Mouse (Mus musculus): ENCODE data around the gene Rbm48. TPM values are rescaled to one million over a fixed set of nuclear protein-coding genes. Genes with fewer than 3 reads are reported as not detected.
"Not testable (repeated sequence)": the region's sequence is repeated elsewhere in the genome, so short reads cannot be mapped to it uniquely, and the experiment has no call there.

Rbm48 gene
- total RNA-seq (2021), result 10 to 100 TPM; 11.9 to 14.6 TPM
- long read RNA-seq, experiment 1, transcript Rbm48-201 (5 exons, 2,368 nt), result major isoform, 14 of 14 reads
- long read RNA-seq, experiment 1, partial matches to known transcripts, result 0 of 14 reads
- long read RNA-seq, experiment 1, other reads (novel, unspliced or antisense), result 0 of 14 reads
- long read RNA-seq, experiment 2, transcript Rbm48-201 (5 exons, 2,368 nt), result major isoform, 16 of 16 reads
- long read RNA-seq, experiment 2, partial matches to known transcripts, result 0 of 16 reads
- long read RNA-seq, experiment 2, other reads (novel, unspliced or antisense), result 0 of 16 reads

GRCm38 (mm10) chr5:3596399-3596766 lies at the start of gene Rbm48:
Gene Rbm48, minus strand, starts transcription at chr5:3596585.
- DNase-seq (ENCODE audit: low spot score in 2 of 2), result peak; percentile 79 to 83

- no peak for DNase-seq (ENCODE audit: low spot score in 2 of 2)
Measured at GRCm38 (mm10) chr5:3645326-3645725, 48.9 kb upstream of the Rbm48 start.

GRCm38 (mm10) chr5:3644621-3645020 lies 48.2 kb upstream of the Rbm48 start:
- DNase-seq (ENCODE audit: low spot score in 2 of 2), result no peak

- no peak for DNase-seq (ENCODE audit: low spot score in 2 of 2)
Measured at GRCm38 (mm10) chr5:3635286-3635685, 38.9 kb upstream of the Rbm48 start.

GRCm38 (mm10) chr5:3633951-3634350 lies 37.6 kb upstream of the Rbm48 start:
- no peak for DNase-seq (ENCODE audit: low spot score in 2 of 2)

- DNase-seq (ENCODE audit: low spot score in 2 of 2), result no peak
Measured at GRCm38 (mm10) chr5:3633315-3633714, 36.9 kb upstream of the Rbm48 start.

GRCm38 (mm10) chr5:3632285-3632684 lies 35.9 kb upstream of the Rbm48 start:
- no peak for DNase-seq (ENCODE audit: low spot score in 2 of 2)

GRCm38 (mm10) chr5:3631512-3632271 lies 35.3 kb upstream of the Rbm48 start:
- DNase-seq (ENCODE audit: low spot score in 2 of 2), result no peak

GRCm38 (mm10) chr5:3630055-3630454 lies 33.7 kb upstream of the Rbm48 start:
- DNase-seq (ENCODE audit: low spot score in 2 of 2), result no peak

GRCm38 (mm10) chr5:3620486-3620885 lies 24.1 kb upstream of the Rbm48 start:
- no peak for DNase-seq (ENCODE audit: low spot score in 2 of 2)

- DNase-seq (ENCODE audit: low spot score in 2 of 2), result not testable (repeated sequence)
Measured at GRCm38 (mm10) chr5:3611835-3612234, 15.4 kb upstream of the Rbm48 start.

GRCm38 (mm10) chr5:3609241-3609640 lies 12.9 kb upstream of the Rbm48 start:
- DNase-seq (ENCODE audit: low spot score in 2 of 2), result no peak

GRCm38 (mm10) chr5:3607114-3607513 lies 10.7 kb upstream of the Rbm48 start:
- no peak for DNase-seq (ENCODE audit: low spot score in 2 of 2)

GRCm38 (mm10) chr5:3600790-3601189 lies 4.4 kb upstream of the Rbm48 start:
- DNase-seq (ENCODE audit: low spot score in 2 of 2), result no peak

GRCm38 (mm10) chr5:3600298-3600697 lies 3.9 kb upstream of the Rbm48 start:
- no peak for DNase-seq (ENCODE audit: low spot score in 2 of 2)

GRCm38 (mm10) chr5:3598766-3599165 lies 2.4 kb upstream of the Rbm48 start:
- no peak for DNase-seq (ENCODE audit: low spot score in 2 of 2)

GRCm38 (mm10) chr5:3597171-3597570 lies 786 bp upstream of the Rbm48 start:
- no peak for DNase-seq (ENCODE audit: low spot score in 2 of 2)

- peak; percentile 91 to 96 for DNase-seq (ENCODE audit: low spot score in 2 of 2)
Measured at GRCm38 (mm10) chr5:3595693-3596398, 539 bp downstream of the Rbm48 start, which contains the start of gene Pex1. Gene Pex1, plus strand, starts transcription at chr5:3596066.

- DNase-seq (ENCODE audit: low spot score in 2 of 2), result no peak
Measured at GRCm38 (mm10) chr5:3579066-3579465, 17.3 kb downstream of the Rbm48 start.

GRCm38 (mm10) chr5:3577939-3578338 lies 18.4 kb downstream of the Rbm48 start:
- no peak for DNase-seq (ENCODE audit: low spot score in 2 of 2)

- no peak for DNase-seq (ENCODE audit: low spot score in 2 of 2)
Measured at GRCm38 (mm10) chr5:3574825-3575224, 21.6 kb downstream of the Rbm48 start.

- DNase-seq (ENCODE audit: low spot score in 2 of 2), result no peak
Measured at GRCm38 (mm10) chr5:3571266-3571665, 25.1 kb downstream of the Rbm48 start, which contains the start of gene 1700109H08Rik. Gene 1700109H08Rik, plus strand, starts transcription at chr5:3571566.

All from left cerebral cortex, adult 18-20 months (tissue).